Mouse (Mus musculus): ENCODE data around the gene Scyl1.

- TF ChIP-seq RCOR1 (IDR thresholded peaks at IDR 0.05; ENCODE audit: low read depth, low read length) (no peak), POLR2A (IDR thresholded peaks at IDR 0.05; ENCODE audit: control insufficient read depth in 1 of 2, insufficient read depth in 1 of 2, low read depth in 1 of 2, low read length in 2 of 2, poor library complexity in 1 of 2) (no peak), HCFC1 (IDR thresholded peaks at IDR 0.05; ENCODE audit: low read depth, low read length) (no peak), TAL1 (IDR thresholded peaks at IDR 0.05; ENCODE audit: low read length) (no peak), ZKSCAN1 (IDR thresholded peaks at IDR 0.05; ENCODE audit: low read depth, low read length) (no peak), CTCF (IDR thresholded peaks at IDR 0.05 in 2 of 3, conservative IDR thresholded peaks at IDR 0.05 in 1 of 3; ENCODE audit: control insufficient read depth in 1 of 3, insufficient read depth in 1 of 3, low read depth in 2 of 3, low read length in 3 of 3, poor library complexity in 1 of 3, severe bottlenecking in 1 of 3) (no peak), MAX (IDR thresholded peaks at IDR 0.05; ENCODE audit: low read length) (no peak), USF1 (IDR thresholded peaks at IDR 0.05; ENCODE audit: low read depth, low read length) (no peak), MYB (IDR thresholded peaks at IDR 0.05; ENCODE audit: low read depth, low read length) (no peak)
These were observed 59.2 kb downstream of the Scyl1 start for GRCm38 (mm10) chr19:5711907-5712460.
